Mouse (Mus musculus): ENCODE measurements around the gene Bmp7.

Bmp7 gene

DNA sequence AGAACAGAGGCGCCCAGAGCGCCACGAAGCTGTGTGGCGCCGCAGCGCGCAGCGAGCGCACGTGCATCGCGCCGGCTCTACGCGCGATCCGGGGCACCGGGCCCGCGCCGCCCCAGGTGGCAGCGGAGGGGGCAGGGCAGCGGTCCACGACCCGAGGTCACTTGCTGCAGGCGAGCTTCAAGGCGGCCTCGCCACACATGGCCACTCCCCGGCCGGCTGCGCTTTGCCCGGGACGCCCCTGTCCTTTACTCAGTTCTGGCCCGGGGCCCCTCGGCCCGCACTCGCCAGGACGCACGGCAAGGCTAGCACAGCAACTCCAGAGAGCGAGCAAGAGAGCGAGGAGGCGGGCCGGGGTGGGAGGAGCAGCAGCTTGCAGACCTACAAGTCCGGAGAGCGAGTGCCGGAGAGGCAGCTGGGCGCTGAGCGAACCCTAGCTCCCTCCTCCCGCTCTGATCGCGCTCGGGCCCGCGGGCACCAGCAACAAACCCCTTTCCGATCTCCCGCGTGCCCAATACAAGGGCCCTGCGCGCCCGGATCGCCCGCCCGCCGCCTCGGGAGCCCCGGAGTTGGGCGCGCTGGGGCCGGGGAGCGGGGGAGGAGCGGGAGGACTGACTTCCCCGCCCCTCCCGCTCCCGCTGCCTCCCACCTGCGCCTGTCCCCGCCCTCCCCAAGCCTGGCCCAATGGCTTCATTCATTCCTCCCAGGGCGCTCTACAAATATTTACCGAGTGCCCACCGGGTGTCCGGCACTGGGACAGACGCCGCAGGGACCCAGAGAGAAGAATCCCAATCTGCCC, at the start of gene Bmp7:
TSS of gene Bmp7 (minus strand) at position 319 of the 796 bp plus-strand sequence.
- DNase-seq (ENCODE audit: low spot score in 2 of 2) = peak in 1 of 2 experiments; percentile 38

DNA sequence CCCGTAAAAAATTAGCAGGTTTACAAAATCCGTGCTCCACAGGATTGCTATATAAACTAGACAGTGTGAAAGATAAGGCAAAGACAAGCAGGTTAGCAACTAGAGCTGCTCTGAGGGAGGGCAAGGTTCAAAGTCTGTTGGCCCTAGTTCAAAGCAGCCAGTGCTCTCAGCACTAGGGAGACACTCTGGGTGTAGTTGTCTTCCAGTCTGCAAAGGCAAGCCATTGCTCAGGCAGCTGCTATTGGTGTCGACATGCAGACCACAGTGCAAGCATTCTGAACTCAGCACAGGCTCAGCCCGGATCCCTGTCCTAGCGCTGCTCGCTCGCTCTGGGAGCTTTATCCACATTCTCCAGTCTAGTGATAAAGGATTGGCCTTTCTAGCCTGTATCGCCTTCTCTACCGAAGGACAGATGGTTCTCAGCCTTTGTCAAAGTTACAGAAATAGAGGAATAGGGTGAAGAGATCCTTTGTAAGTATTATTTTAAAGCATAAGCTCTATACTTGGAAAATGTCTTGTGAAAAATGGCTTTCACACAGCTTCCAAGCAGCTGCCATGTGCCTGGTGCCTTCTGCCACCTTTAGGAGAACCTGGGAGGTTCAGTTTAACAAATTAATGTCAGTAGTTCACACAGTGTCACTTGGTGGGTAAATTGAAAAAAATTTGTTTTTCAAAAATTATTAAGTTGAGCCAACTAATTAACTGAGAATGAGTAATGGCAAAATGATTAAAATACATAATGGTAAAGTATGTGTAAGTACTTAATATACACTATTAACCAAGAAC, 42.8 kb upstream of the Bmp7 start:
- DNase-seq (ENCODE audit: low spot score in 2 of 2) = no peak

DNA sequence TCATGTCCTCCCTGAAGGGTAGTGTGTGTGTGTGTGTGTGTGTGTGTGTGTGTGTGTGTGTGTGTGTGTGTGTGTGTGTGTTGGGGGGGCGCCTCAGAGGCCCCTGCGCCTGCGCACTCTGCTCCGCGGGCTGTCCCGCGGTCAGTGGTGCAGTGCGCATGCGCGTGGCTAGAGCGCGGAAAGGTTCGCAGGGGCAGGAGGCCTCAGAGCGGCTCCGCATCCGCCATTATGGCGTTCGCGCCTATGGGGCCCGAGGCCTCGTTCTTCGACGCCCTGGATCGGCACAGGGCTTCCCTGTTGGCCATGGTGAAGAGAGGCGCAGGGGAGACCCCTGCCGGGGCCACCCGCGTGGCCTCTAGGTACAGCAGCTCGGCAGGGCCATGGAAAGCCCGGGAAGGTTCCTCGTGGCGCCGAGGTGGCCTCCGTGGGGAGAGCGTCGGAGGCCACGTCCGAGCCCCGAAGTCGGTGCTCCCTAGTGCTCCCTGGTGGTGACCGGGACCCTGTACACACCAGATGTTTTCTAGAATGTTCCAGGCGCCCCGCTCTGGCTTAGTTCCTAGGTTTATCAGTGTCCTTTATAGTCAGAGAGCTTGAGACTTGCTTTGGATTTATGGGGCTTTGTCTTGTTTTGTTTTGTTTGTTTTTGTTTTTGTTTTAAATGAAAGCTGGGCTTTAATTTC, 39.7 kb upstream of the Bmp7 start:
- no peak for DNase-seq (ENCODE audit: low spot score in 2 of 2)

DNA sequence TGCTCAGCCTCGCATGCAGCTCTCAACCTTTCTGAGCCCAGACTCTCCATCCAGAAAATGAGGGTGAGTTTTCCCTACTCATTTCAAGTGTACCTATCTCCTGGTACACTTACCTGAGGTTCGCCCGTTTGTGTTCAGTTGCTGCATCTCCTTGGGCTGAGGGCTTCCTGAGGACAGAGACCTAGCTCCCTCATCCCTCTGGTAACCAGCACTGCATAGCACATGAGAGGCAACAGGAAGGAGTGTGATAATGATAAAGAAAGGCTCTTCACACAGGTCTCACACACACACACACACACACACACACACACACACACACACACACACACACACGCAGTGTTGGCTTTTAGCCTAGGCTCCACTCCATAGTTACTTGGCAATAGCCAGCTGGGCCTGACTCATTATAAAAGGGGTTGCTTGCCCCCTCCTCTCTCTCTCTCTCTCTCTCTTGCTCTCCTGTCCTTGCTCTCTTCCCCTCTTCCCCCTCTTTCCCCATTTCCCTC, 38.1 kb upstream of the Bmp7 start:
- DNase-seq (ENCODE audit: low spot score in 2 of 2) = no peak

DNA sequence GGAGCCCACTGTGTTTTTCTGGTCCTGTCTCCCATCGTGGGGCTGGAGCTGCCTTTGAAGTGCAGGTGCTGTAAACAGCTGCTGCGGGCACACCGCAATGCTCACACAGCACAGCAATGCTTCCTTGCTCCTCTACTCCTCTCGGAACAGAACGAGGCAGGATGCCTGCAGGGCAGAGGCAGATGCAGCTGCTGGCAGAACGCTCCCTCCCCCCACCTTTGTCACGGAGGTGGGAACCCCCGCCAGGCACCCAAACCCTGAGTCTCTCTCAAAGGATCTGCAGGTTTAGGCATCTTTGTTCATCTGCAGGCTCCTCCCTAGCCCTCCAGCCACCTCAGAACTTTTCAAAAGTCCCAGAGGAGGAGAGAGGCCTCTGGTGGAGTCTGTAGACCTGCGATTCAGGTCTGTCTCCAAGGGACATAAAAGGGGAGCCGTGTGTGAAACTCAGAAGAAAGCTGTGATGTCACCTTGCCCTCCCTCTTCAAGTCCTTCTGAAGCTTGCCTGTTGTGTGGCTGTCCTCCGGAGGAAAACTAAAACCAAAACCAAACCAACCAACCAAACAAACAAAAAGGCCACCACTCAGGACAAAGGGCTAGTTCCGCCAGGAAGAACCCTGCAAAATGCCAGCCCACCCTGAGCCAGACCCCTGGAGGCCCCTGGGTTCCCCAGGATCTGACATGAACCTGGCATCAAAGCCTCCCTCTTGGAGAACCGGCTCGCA, 37.4 kb upstream of the Bmp7 start, which contains the start of gene Spo11:
TSS of gene Spo11 (plus strand) at position 292 of the 722 bp plus-strand sequence.
- peak; percentile 26 to 51 for DNase-seq (ENCODE audit: low spot score in 2 of 2)

DNA sequence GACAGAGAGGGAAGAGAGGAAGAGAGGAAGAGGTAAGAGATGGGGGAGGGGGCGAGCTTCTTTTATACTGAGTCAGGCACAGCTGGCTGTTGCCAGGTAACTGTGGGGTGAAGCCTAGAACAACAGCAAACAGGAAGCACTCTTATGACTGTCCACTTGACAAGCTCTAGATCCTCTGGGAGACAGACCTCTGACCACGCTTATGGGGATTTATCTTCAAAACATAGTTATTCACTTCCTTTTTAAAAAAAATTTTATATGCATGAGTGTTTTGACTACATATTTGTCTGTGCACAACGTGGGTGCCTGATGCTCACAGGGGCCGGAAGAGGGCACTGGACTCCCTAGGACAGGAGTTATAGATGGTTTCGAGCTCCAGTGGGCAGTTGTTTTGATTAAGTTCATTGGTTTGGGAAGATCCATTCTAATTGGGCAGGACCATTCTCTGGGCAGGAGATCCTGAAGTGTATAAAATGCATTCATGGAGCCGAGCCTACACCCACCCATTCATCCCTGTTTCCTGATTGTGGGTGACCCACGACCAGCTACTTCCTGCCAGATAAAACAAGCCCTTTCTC, 36.6 kb upstream of the Bmp7 start:
- DNase-seq (ENCODE audit: low spot score in 2 of 2) = no peak

DNA sequence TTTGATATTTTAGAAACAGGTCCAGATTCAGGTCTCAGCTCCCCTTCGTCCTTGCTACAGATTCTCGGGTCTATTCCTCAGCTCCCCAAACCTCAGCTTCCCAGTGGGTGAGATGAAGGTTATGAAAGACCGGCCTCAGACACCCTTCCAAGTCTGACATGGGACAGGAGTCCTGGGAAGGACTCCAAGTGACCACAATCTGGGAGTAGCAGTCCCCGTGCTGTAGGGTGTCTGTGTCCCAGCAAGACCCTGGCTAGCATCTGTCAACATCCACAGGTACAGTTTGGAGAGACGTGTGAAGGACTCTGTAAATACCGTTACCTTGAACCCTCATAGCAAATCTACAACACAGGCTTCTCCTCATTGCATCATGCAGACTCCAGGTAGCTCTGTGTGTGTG, 35.0 kb upstream of the Bmp7 start:
- no peak for DNase-seq (ENCODE audit: low spot score in 2 of 2)

DNA sequence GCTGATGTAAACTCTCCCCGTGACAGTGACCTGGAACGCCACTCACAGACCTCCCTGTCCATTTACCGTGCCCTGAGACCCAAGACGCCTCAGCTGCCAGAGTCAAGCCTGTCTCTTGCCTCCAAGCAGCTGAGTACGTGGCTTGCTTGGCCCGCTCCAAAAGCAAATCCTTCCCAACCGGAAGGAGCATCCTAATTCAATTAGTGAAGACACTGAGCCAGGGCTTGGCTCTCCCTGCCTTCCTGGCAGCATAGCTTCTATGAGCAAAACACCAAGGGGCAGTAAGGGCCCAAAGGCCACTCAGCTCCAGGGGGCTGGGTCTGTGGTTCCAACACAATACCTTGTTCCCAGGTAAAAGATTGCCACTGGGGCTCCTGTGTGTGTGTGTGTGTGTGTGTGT, 34.6 kb upstream of the Bmp7 start:
- no peak for DNase-seq (ENCODE audit: low spot score in 2 of 2)

DNA sequence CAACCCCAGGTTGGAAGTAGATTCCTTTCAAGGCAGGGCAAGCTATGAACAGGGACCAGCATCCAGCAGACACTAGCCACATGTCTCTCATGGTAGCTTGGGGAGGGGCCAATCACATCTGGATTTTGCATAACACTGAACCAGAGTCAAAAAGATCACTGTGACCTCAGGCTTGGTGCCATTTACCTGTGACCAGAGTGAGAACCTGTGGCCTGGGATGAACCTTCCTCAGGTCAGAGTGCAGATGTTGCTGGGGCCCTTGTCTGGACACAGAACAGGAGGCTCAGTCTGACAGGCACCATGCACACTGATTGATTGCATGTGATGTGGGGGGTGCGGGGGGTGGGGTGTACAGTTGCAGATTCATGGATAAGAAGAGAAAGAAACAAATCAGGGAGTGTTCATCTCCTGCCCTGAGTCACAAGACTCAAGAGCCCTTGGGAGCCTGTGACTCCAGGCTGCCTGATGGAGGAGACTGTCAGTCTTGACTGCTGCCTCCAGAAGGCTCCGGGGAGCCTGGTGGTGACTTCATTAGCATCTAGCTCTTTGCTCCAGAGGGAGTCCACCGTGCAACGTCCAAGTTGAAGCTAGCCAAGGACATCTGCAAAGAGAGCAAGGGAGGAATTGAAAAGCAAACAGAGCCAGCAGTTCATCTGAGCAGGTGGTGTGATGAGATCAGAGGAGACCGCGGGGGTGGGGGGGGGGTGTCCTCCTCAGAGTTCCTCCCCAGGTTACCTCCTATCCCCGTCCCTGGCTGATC, 33.9 kb upstream of the Bmp7 start:
- no peak for DNase-seq (ENCODE audit: low spot score in 2 of 2)

DNA sequence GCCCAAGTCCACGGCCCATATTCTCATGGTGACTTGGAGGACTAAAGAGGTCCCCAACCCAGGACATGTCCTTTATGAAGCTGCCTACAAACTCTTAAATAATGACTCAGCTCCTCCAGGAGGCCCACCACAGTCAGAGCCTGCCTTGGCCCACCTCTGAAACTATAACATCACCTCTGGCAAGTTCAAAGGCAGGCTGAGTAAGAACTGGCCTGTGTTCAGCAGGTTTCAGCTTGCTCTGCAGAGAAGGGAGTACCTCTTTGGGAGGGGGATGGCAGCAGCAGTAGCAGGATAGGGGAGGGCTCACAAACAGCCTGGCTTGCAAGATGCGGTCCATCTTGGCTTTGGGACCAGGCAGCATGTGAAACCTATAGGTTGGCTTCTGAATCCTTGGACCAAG, 31.7 kb upstream of the Bmp7 start:
- DNase-seq (ENCODE audit: low spot score in 2 of 2) = no peak

DNA sequence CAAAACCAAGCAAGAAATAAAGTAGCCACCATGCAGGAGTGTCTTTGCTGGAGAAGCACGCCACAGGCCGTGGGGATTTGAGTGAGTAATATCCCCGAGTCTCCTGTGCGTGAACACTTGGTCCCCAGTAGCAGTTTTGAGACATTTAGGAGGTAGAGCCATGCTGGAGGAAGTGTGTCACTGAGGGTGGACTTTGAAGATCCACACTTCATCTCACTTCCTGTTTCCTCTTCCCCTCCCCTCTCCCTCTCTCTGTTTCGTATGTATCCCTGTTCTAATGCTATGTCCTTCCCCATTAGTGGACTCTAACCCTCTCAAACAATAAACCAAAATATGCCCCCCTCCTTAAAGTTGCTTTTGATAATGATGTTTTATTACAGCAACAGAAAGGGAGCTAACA, 26.4 kb upstream of the Bmp7 start:
- DNase-seq (ENCODE audit: low spot score in 2 of 2) = no peak

DNA sequence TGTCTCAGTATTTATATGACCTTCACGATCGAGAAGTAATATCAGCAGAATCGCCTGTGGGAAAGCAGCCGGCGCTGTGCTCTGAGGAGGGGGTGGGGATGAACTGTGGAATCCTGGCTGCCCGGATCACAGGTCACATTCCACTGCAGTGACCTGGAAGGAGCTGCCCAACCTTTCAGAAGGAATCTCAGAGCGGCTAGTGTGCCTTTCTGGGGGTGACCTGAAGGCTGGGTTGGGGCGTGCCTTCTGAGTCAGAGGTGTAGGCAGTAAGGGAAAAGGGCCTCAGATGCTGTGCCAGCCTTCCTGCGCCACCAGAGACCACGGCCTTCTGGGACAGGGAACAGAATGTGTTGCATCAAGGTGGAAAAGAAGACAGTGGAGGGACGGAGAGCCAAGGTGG, 25.1 kb upstream of the Bmp7 start:
- no peak for DNase-seq (ENCODE audit: low spot score in 2 of 2)

DNA sequence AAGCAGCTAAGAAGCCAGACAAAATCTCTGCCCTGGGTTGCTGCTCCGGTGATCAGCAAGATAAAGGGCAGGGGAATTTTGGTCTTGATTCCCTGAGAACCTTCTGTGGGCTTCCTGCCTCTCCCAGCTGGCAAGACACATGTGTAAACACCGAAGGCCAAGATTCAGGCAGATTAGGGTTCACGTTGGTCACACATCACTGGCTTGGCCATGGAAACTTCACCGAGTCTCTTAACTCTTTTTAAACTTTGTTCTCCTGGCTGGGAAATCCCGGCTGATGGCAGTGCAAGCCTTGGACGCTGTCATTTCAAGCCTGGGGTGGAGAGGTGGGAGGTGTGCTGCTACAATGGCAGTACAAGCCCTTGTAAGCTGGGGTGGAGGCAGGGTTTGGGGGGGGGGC, 21.1 kb upstream of the Bmp7 start:
- no peak for DNase-seq (ENCODE audit: low spot score in 2 of 2)

DNA sequence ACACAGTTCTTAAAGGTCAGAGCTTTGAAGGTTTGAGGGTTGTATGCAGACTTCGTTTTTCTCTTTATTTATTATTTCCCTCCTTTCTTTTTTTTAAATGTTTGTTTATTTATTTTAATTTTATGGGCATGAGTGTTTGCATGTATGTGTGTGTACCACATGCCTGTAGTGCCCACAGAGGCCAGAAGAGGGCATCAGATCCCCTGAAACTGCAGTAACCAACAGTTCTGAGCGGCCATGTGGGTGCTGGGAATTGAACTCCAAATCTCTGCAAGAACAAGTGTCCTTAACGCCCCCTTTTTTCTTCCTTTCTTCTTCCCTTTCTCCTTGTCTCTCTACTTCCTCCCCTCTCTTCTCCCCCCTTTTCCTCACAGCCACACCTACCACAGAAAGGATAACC, 20.2 kb upstream of the Bmp7 start:
- no peak for DNase-seq (ENCODE audit: low spot score in 2 of 2)

DNA sequence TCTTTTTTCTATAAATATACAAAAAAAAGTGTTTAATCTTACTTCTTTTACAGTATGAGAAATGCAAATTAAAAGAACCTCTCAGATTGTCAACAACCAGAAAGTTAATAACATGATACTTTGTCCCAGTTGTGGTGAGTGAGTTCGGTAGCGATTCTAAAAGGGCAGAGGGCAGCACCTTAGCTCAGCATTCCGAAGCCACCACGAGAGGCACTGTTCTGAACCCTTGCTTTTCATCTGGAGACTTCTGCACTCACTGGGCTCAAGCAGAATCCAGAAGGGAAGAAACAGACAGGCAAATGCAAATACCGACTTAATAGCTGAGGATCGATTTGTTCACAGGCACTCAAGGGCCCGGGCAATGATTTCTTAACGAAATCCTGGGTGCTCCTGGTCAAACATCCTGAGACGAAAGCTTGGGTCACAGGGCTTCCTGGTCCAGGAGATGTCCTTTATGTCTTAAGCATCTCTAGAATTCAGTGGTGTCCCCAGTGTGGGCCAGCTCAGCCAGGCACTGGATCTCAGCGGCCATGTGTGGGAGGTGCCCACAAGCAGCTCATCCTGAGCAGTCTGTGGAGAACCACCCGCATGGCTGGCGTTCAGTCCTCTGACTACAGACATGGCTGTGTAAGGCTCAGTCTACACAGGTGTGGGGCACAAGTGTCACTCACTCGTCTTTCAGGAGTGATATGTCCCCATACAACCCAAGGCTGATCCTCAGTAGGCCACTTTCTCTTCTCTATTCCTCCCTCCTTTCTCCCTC, 19.1 kb upstream of the Bmp7 start:
- DNase-seq (ENCODE audit: low spot score in 2 of 2) = no peak

DNA sequence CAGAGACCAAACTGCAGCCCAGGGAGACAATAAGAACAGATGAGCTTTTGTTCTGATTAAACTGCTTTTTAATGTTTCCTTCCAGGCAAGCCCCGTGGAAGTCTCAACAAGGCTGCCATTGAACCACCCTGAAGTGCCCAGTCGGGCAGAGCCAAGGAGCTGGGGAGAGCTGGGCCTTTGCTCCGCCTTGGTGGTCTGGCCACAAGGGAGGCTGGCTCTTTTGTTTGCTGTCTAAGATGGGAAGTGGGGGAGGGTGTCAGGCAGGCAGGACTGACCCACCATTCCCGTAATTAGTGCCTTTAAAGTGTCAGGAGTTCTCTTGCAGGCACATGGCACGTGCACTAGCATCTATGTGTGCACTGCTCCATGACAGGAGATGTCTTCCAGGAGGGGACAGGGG, 18.5 kb upstream of the Bmp7 start:
- DNase-seq (ENCODE audit: low spot score in 2 of 2) = no peak

DNA sequence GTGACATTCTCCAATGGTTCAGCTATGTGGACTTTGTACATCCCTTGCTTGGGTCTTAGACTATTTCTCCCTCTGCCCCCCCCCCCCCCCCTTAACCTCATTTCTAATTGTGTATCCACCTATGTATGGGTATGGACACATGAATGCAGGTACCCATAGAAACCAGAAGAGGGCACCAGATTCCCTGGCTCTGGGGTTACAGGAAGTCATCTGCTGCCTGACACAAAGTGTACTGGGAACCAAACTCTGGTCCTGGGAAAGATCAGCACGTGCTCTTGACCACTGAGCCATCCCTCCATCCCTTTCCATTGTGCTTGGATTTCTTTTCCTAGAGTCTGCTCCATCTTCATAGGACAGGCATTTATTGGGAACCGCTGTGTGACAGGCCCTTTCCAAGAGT, 11.9 kb upstream of the Bmp7 start:
- DNase-seq (ENCODE audit: low spot score in 2 of 2) = no peak

DNA sequence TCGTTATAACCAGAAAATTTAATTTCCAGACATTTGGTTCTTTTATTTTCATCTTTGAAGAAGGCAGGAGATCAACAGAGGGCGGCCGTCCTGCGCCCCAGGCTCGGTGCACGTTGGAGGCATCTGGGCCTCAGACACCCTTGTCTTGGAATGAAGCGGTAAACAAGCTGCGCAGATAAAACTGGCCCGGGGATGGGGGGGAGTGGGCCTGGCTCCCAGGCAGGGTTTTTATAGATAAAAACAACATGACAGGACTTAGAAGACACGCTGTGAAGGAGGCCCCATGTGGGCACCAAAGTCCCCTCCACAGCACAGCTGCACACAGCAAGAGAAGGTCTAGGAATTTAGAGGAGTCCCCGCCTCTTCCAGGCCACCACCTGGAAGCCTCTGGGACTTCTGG, 10.6 kb upstream of the Bmp7 start:
- no peak for DNase-seq (ENCODE audit: low spot score in 2 of 2)

DNA sequence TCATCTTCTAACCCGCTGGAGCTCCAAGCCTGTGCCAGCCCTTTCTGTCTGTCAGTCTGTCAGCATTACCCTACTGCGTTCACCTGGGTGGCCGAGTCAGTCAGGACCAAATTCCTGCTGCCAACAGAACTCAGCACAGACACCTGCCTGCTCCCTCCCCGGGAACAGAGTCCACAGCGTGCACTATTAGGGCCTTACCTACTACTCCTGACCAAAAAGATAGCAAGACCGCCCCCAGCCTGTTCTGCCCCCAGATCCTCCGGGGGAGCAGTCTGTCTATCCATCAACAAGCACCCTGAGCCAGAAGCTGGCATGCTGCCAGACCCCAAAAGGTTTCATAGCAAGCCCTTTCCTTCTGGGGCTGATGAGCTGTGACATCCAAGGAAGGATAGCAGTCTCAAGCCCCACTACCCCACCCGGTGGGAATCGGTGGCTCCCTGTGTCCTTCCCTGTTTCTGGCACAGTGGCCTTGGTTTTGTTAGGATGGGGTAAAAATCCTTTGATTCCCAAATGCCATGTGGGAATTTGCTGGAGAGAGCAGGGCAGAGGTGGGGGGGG, 10.1 kb upstream of the Bmp7 start:
- DNase-seq (ENCODE audit: low spot score in 2 of 2) = no peak

DNA sequence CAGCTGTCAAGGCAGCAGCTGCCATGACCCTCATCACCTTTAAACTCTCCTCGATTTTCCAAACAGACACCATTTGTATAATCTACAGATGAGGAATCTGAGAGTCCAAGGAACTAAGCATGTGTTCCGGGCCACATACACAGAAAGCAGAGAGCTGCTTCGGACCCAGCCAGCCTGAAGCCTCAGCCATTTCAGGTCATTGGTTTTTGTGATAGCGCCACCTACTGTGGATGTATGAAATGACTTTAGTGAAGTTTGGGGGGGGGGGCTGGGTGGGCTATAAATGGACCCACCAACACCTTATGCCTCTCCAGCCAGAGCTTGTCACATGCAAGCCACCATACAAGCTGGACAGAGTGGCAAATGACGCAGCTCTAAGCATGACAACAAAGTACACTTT, 8.9 kb upstream of the Bmp7 start:
- DNase-seq (ENCODE audit: low spot score in 2 of 2) = no peak
